Mouse (Mus musculus) left cerebral cortex, adult 18-20 months (tissue): ENCODE results near the gene Med10. TPM values are rescaled to one million over a fixed set of nuclear protein-coding genes. Genes with fewer than 3 reads are reported as not detected.
A peak's percentile ranks its signal among the peaks of the same experiment; 100 is the strongest.

Experiments used
- DNase-seq, 2 experiments: peaks; one replicate each; pipeline ENCODE4 v3.0.0; 2021 to 2022; ENCODE audit warnings: low spot score in 2 of 2, mixed read lengths in 1 of 2
- long read RNA-seq, 2 experiments: library from polyadenylated mRNA; stranded (forward); transcript quantifications; one replicate each; pipeline ENCODE4 v2.0.0; 2021
- total RNA-seq, 2 experiments: library from RNA; stranded (reverse); gene quantifications; 2 replicates each; pipeline ENCODE4 v1.2.3; 2021

Med10 gene
- total RNA-seq = 10 to 100 TPM; 43.9 to 54.8 TPM
- long read RNA-seq, experiment 1, full-length matches to known transcripts = 52 of 61 reads
- long read RNA-seq, experiment 1, partial matches to known transcripts = 0 of 61 reads
- long read RNA-seq, experiment 1, other reads (novel, unspliced or antisense) = 9 of 61 reads
- long read RNA-seq, experiment 2, transcript Med10-204 (3 exons, 815 nt) = minor isoform, 5 of 33 reads
- long read RNA-seq, experiment 2, transcript Med10-201 (4 exons, 913 nt) = major isoform, 22 of 33 reads
- long read RNA-seq, experiment 2, partial matches to known transcripts = 0 of 33 reads
- long read RNA-seq, experiment 2, other reads (novel, unspliced or antisense) = 4 of 33 reads

- DNase-seq = no peak
These were observed at the start of gene Med10 for GRCm38 (mm10) chr13:69802095-69802494. Gene Med10 (plus strand): TSS chr13:69802395.

- no peak for DNase-seq
These were observed 49.3 kb upstream of the Med10 start for GRCm38 (mm10) chr13:69752875-69753274.

- no peak for DNase-seq
These were observed 43.2 kb upstream of the Med10 start for GRCm38 (mm10) chr13:69758979-69759378.

- peak; percentile 89 to 90 for DNase-seq
These were observed 40.8 kb upstream of the Med10 start for GRCm38 (mm10) chr13:69761393-69761792.

GRCm38 (mm10) chr13:69764646-69765045 is 37.5 kb upstream of the Med10 start:
- DNase-seq = no peak

- DNase-seq = no peak
These were observed 34.0 kb upstream of the Med10 start for GRCm38 (mm10) chr13:69768152-69768551.

GRCm38 (mm10) chr13:69770538-69771456 is 31.4 kb upstream of the Med10 start:
- DNase-seq = no peak

GRCm38 (mm10) chr13:69772358-69772757 is 29.8 kb upstream of the Med10 start:
- DNase-seq = no peak

GRCm38 (mm10) chr13:69778221-69778620 is 24.0 kb upstream of the Med10 start:
- DNase-seq = peak; percentile 74 to 84

- no peak for DNase-seq
These were observed 13.5 kb upstream of the Med10 start for GRCm38 (mm10) chr13:69788704-69789103.

GRCm38 (mm10) chr13:69791814-69792213 is 10.4 kb upstream of the Med10 start:
- DNase-seq = no peak

GRCm38 (mm10) chr13:69792541-69793009 is 9.6 kb upstream of the Med10 start:
- no peak for DNase-seq

GRCm38 (mm10) chr13:69794808-69795207 is 7.4 kb upstream of the Med10 start:
- DNase-seq = no peak

- peak; percentile 79 to 88 for DNase-seq
These were observed 7.8 kb downstream of the Med10 start for GRCm38 (mm10) chr13:69809681-69810611.

- no peak for DNase-seq
These were observed 8.9 kb downstream of the Med10 start for GRCm38 (mm10) chr13:69810936-69811680.

GRCm38 (mm10) chr13:69813870-69814269 is 11.7 kb downstream of the Med10 start:
- no peak for DNase-seq

GRCm38 (mm10) chr13:69818306-69818705 is 16.1 kb downstream of the Med10 start:
- DNase-seq = peak; percentile 9 to 21

- DNase-seq = no peak
These were observed 19.1 kb downstream of the Med10 start for GRCm38 (mm10) chr13:69821169-69821822.

- DNase-seq = no peak
These were observed 21.9 kb downstream of the Med10 start for GRCm38 (mm10) chr13:69823920-69824637.
